Mouse (Mus musculus): ENCODE measurements around the gene Dnah5.

DNA sequence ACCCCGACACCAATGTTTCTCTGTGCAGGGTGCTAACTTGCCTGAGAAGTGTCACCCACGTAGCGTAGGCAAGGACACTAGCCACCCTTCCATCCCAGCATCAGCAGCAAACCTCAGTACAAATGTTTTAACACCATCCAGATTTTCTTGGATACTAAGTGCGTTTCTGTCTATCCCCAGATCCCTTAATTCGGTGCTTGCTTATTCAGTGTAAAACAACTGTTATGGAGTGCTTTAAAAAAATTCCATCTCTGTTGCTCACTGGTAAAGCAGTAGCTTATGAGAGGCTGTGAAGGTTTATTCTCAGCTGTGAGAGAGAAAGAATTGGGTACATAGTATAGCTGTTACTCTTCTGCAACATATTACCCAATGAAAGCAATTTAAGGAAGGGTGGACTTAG, 9.5 kb downstream of the Dnah5 start:
- TF ChIP-seq CTCF (IDR thresholded peaks at IDR 0.05; ENCODE audit: low read depth) (no peak), EP300 (IDR thresholded peaks at IDR 0.05; ENCODE audit: low read depth) (no peak)
